Mouse (Mus musculus) B cell, adult 67 days (primary cell): ENCODE results near the gene Slc39a1. TPM values are rescaled to one million over a fixed set of nuclear protein-coding genes. Genes with fewer than 3 reads are reported as not detected.

ENCODE experiments used
- total RNA-seq, 2 experiments: library from RNA; stranded (reverse); gene quantifications; 4 replicates each; pipeline ENCODE4 v1.2.4; 2023

Slc39a1 gene
- 10 to 100 TPM; 33.9 to 37.5 TPM for total RNA-seq

DNA sequence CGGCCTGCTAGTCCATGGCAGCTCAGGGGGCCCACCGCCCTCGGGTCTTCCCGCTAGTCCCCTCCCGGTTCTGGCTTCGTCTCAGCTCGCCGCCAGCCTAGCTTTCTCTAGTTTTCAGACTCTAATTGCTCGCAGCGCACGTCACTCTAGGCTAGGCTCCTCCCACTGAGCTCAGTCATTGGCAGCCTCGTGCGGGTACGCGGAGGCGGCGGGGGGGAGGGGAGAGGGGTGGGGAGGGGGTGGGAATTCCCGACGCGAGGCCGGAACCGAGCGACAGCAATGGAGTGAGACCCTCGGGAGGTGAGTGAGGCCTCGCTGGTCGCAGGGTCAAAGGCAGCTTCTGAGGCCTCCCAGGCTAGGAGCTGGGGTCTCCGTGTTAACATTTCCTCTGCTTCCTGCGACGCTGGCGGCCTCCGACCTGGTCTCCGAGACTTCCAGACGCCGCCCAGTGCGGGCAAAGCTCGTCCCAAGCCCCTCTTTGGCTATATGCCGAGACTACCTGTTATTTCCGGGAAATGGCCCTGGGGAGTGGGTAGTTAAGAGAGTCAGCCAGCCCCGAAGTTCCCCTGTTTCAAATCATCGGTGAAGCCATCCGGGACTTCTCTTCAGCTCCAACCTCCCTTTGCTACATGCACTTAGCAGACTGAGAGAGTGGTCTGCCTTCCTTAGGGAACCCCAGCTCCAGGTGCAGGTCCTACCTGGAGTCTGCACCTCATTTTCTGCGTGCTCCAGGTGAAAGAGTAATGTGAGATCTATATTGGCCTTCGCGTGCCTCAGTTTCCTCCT, at the start of gene Slc39a1:
Gene Slc39a1 (plus strand): TSS at position 213 of the 786 bp plus-strand sequence.

GRCm38 (mm10) chr3:90213377-90213866, 34.5 kb upstream of the Slc39a1 start, which contains the start of the genes Rps27 and Rab13:
Gene Rps27, minus strand, starts transcription at chr3:90213651.
Gene Rab13, plus strand, starts transcription at chr3:90213695.

GRCm38 (mm10) chr3:90231507-90232333, 16.3 kb upstream of the Slc39a1 start, which contains the start of gene Jtb:
Gene Jtb, plus strand, starts transcription at chr3:90231597.

GRCm38 (mm10) chr3:90242984-90243775, 4.8 kb upstream of the Slc39a1 start, which contains the start of gene Creb3l4:
Gene Creb3l4, minus strand, starts transcription at chr3:90243512.

GRCm38 (mm10) chr3:90253653-90254418, 5.9 kb downstream of the Slc39a1 start, which contains the start of gene Crtc2:
Gene Crtc2, plus strand, starts transcription at chr3:90254163.

DNA sequence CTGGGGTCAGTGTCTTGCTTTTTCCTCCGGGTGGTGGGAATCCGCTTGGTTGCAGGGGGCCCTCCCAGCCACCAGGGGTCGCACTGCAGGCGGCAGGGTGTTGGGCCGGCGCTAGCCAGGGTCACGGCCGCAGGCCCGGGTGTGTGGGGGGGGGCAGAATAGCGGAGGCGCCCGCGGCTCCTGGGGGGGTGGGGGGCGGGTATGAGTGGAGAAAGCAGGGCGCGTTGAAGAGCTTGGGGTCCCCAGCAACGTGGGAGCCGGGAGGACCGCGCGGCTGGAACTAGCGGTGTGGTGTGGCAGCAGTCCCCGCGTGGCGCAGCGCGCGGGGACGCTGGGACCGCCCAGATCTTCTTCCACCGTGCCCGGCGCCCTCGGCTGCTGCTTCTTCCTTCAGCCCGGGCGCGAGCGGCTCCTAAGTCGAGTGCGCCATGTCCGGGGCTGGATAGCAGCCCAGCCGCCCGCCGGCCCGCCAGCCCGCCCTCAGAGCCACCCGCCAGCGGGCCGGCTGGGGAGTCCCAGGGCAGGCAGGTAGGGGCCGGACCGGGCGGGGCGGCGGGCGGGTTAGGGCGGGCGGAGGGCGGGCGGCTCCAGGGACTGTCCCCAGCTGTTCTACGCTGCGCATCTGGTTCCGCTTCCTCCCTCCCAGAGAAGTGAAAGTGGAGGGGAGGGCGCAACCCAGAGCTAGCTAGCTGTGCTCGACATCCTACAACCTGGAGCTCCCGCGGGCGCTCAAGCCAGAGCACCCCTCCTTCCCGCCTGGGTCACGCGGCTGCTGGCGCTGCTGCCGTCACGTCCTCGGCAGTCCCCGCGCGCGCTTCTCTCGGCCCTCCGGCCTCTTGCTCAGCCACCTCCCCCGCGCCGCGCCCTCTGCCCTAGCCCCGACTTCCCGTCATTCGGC, 17.3 kb downstream of the Slc39a1 start, which contains the start of gene Dennd4b:
Gene Dennd4b (plus strand): TSS at position 152 of the 898 bp plus-strand sequence.

GRCm38 (mm10) chr3:90292345-90293275, 44.6 kb downstream of the Slc39a1 start, which contains the start of gene Gatad2b:
Gene Gatad2b, plus strand, starts transcription at chr3:90293178.

Other genes with a start within 250 kb of the Slc39a1 start
- 10 to 100 TPM; 57.4 to 62.6 TPM for gene Hax1, start 249.4 kb upstream of the Slc39a1 start, total RNA-seq
- 100 to 1,000 TPM; 127 to 129 TPM for gene 4933434E20Rik, start 196.5 kb upstream of the Slc39a1 start, total RNA-seq
- 100 to 1,000 TPM; 320 to 321 TPM for gene Ubap2l, start 195.5 kb upstream of the Slc39a1 start, total RNA-seq
- 100 to 1,000 TPM; 521 to 571 TPM for gene Tpm3, start 175.5 kb upstream of the Slc39a1 start, total RNA-seq
- gene Nup210l, start 144.0 kb upstream of the Slc39a1 start, total RNA-seq = 1 to 10 TPM; 1.7 to 2.3 TPM
- gene Rps27, start 34.5 kb upstream of the Slc39a1 start, total RNA-seq = over 10,000 TPM; 10,037 to 10,069 TPM
- gene Rab13, start 34.5 kb upstream of the Slc39a1 start, total RNA-seq = not detected
- gene Jtb, start 16.6 kb upstream of the Slc39a1 start, total RNA-seq = 10 to 100 TPM; 88.8 to 93.1 TPM
- gene Creb3l4, start 4.7 kb upstream of the Slc39a1 start, total RNA-seq = not detected
- gene Crtc2, start 6.0 kb downstream of the Slc39a1 start, total RNA-seq = 100 to 1,000 TPM; 193 to 194 TPM
- gene Dennd4b, start 17.0 kb downstream of the Slc39a1 start, total RNA-seq = 100 to 1,000 TPM; 180 TPM
- 100 to 1,000 TPM; 120 to 129 TPM for gene Gatad2b, start 45.0 kb downstream of the Slc39a1 start, total RNA-seq
- 1 to 10 TPM; 1.4 to 3.3 TPM for gene Slc27a3, start 141.8 kb downstream of the Slc39a1 start, total RNA-seq
- 10 to 100 TPM; 60.8 to 63.6 TPM for gene Ints3, start 185.4 kb downstream of the Slc39a1 start, total RNA-seq
- not detected for gene Npr1, start 217.7 kb downstream of the Slc39a1 start, total RNA-seq
- gene Ilf2, start 228.0 kb downstream of the Slc39a1 start, total RNA-seq = 10 to 100 TPM; 93.4 to 97.9 TPM
- 10 to 100 TPM; 63.2 to 64.4 TPM for gene Snapin, start 242.9 kb downstream of the Slc39a1 start, total RNA-seq